Comparison of ENCODE assay signal across 18 mouse cellular contexts in genomic region chr1:193284228-193284779, GRCm38 (mm10). TPM values are rescaled to one million over a fixed set of nuclear protein-coding genes. Genes with fewer than 3 reads are reported as not detected.
A peak's percentile ranks its signal among the peaks of the same experiment; 100 is the strongest.
DNase-seq lines count a peak whose midpoint lies in the region; ATAC-seq and TF ChIP-seq lines count a peak whose summit lies in the region.
"Had no signal": no experiment of that assay in that cellular context is flagged by ENCODE, and none has a peak within 500 bp of the region (broad histone marks: within the 10 kb centered on the region; RNA-seq: fewer than 3 reads in every experiment).

No protein-coding gene starts in this region.

- ATAC-seq in hindbrain, embryonic 14.5 days (ENCODE audit: low FRiP score), result peak; percentile 51
- ATAC-seq in midbrain, embryonic 14.5 days (ENCODE audit: low FRiP score, low TSS enrichment), result no peak
- ATAC-seq in intestine, postnatal 0 days, result peak; percentile 26; the same call in 1 of the 2 replicates
- ATAC-seq: forebrain, embryonic 15.5 days; lung, postnatal 0 days had no signal

- WGBS in hindbrain, embryonic 14.5 days, result 66% methylated on average over 7 of the region's 7 CpGs
- WGBS in hindbrain, embryonic 10.5 days, result 90% methylated on average over 7 of the region's 7 CpGs
- WGBS in midbrain, embryonic 14.5 days, result 68% methylated on average over 7 of the region's 7 CpGs
- WGBS in midbrain, embryonic 10.5 days, result 92% methylated on average over 7 of the region's 7 CpGs
- WGBS in intestine, postnatal 0 days, result 47% methylated on average over 7 of the region's 7 CpGs

- H3K27me3 ChIP-seq in hindbrain, embryonic 14.5 days (ENCODE audit: control insufficient read depth, insufficient read depth, low read length), result no peaks in the 10 kb centered on the region
- no peaks in the 10 kb centered on the region for H3K27me3 ChIP-seq in hindbrain, embryonic 10.5 days (ENCODE audit: insufficient read depth, poor library complexity, severe bottlenecking)
- no peaks in the 10 kb centered on the region for H3K27me3 ChIP-seq in midbrain, embryonic 14.5 days (ENCODE audit: control insufficient read depth, insufficient read depth, low read length)
- no peaks in the 10 kb centered on the region for H3K27me3 ChIP-seq in midbrain, embryonic 10.5 days (ENCODE audit: low read depth, poor library complexity, severe bottlenecking)
- no peaks in the 10 kb centered on the region for H3K27me3 ChIP-seq in intestine, postnatal 0 days (replicated peaks; ENCODE audit: control insufficient read depth, insufficient read depth, low read length)
- H3K27me3 ChIP-seq: forebrain, embryonic 15.5 days; liver, embryonic 15.5 days had no signal

- no peaks in the 10 kb centered on the region for H3K9me3 ChIP-seq in hindbrain, embryonic 14.5 days (ENCODE audit: control insufficient read depth, low read length)
- no peaks in the 10 kb centered on the region for H3K9me3 ChIP-seq in hindbrain, embryonic 10.5 days
- no peaks in the 10 kb centered on the region for H3K9me3 ChIP-seq in midbrain, embryonic 14.5 days (ENCODE audit: control insufficient read depth, low read length)
- H3K9me3 ChIP-seq in midbrain, embryonic 10.5 days (replicated peaks), result no peaks in the 10 kb centered on the region
- no peaks in the 10 kb centered on the region for H3K9me3 ChIP-seq in intestine, postnatal 0 days (ENCODE audit: control insufficient read depth)
- H3K9me3 ChIP-seq: forebrain, embryonic 15.5 days; liver, embryonic 15.5 days had no signal

- H3K4me2 ChIP-seq in hindbrain, embryonic 14.5 days (replicated peaks), result no peak overlapping the region
- no peak overlapping the region for H3K4me2 ChIP-seq in midbrain, embryonic 14.5 days (ENCODE audit: low read length)
- no peak overlapping the region for H3K4me2 ChIP-seq in intestine, postnatal 0 days (replicated peaks; ENCODE audit: low read depth)
- H3K4me2 ChIP-seq: forebrain, embryonic 15.5 days; liver, embryonic 15.5 days had no signal

- H3K36me3 ChIP-seq in hindbrain, embryonic 14.5 days (replicated peaks; ENCODE audit: control insufficient read depth, insufficient read depth), result no peaks in the 10 kb centered on the region
- no peaks in the 10 kb centered on the region for H3K36me3 ChIP-seq in hindbrain, embryonic 10.5 days
- H3K36me3 ChIP-seq in midbrain, embryonic 14.5 days (ENCODE audit: control insufficient read depth, insufficient read depth, low read length), result no peaks in the 10 kb centered on the region
- no peaks in the 10 kb centered on the region for H3K36me3 ChIP-seq in midbrain, embryonic 10.5 days
- H3K36me3 ChIP-seq in intestine, postnatal 0 days (ENCODE audit: control insufficient read depth, insufficient read depth), result no peaks in the 10 kb centered on the region
- H3K36me3 ChIP-seq: forebrain, embryonic 15.5 days; liver, embryonic 15.5 days had no signal

- H3K27ac ChIP-seq in hindbrain, embryonic 14.5 days, result no peak overlapping the region
- no peak overlapping the region for H3K27ac ChIP-seq in hindbrain, embryonic 10.5 days
- H3K27ac ChIP-seq in midbrain, embryonic 14.5 days (replicated peaks; ENCODE audit: low read depth, low read length), result no peak overlapping the region
- H3K27ac ChIP-seq in midbrain, embryonic 10.5 days (replicated peaks), result no peak overlapping the region
- no peak overlapping the region for H3K27ac ChIP-seq in intestine, postnatal 0 days (ENCODE audit: low read depth, low read length)
- H3K27ac ChIP-seq: forebrain, embryonic 15.5 days; liver, embryonic 15.5 days had no signal

- no peak overlapping the region for H3K4me3 ChIP-seq in hindbrain, embryonic 14.5 days (replicated peaks; ENCODE audit: low read length)
- no peak overlapping the region for H3K4me3 ChIP-seq in hindbrain, embryonic 10.5 days
- H3K4me3 ChIP-seq in midbrain, embryonic 14.5 days (replicated peaks; ENCODE audit: low read depth, low read length), result no peak overlapping the region
- H3K4me3 ChIP-seq in midbrain, embryonic 10.5 days, result no peak overlapping the region
- no peak overlapping the region for H3K4me3 ChIP-seq in intestine, postnatal 0 days (ENCODE audit: low read depth, low read length)
- H3K4me3 ChIP-seq: forebrain, embryonic 15.5 days; liver, embryonic 15.5 days had no signal

- no peaks in the 10 kb centered on the region for H3K4me1 ChIP-seq in hindbrain, embryonic 14.5 days (replicated peaks; ENCODE audit: control insufficient read depth, insufficient read depth, low read length)
- no peaks in the 10 kb centered on the region for H3K4me1 ChIP-seq in hindbrain, embryonic 10.5 days (replicated peaks)
- no peaks in the 10 kb centered on the region for H3K4me1 ChIP-seq in midbrain, embryonic 14.5 days (ENCODE audit: control insufficient read depth, insufficient read depth, low read length)
- no peaks in the 10 kb centered on the region for H3K4me1 ChIP-seq in midbrain, embryonic 10.5 days
- no peaks in the 10 kb centered on the region for H3K4me1 ChIP-seq in intestine, postnatal 0 days (replicated peaks; ENCODE audit: control insufficient read depth, insufficient read depth, low read length)
- H3K4me1 ChIP-seq: forebrain, embryonic 15.5 days had no signal

- peak; percentile 57 for DNase-seq in hindbrain, embryonic 14.5 days (ENCODE audit: low spot score)
- no peak for DNase-seq in hindbrain, embryonic 10.5 days (ENCODE audit: low spot score)
- DNase-seq in midbrain, embryonic 14.5 days, result peak; percentile 33
- DNase-seq in midbrain, embryonic 10.5 days (ENCODE audit: low spot score), result no peak
- DNase-seq in right cerebral cortex, postnatal 14 days, result no peak
- DNase-seq in adrenal gland, adult 8-10 months, result no peak
- DNase-seq: B cell, adult 2 months; cerebellum, adult 9-11 months; gastrocnemius, postnatal 25 days; kidney, adult 9 months; kidney, postnatal 25 days; right cerebral cortex, postnatal 25 days; thymus, postnatal 4 days had no signal

- H3K9ac ChIP-seq in hindbrain, embryonic 14.5 days, result no peak overlapping the region
- no peak overlapping the region for H3K9ac ChIP-seq in midbrain, embryonic 14.5 days (replicated peaks; ENCODE audit: low read length)
- H3K9ac ChIP-seq in intestine, postnatal 0 days (ENCODE audit: low read depth, low read length), result no peak overlapping the region
- H3K9ac ChIP-seq: forebrain, embryonic 15.5 days; liver, embryonic 15.5 days had no signal

- TF ChIP-seq CTCF in intestine, postnatal 0 days (IDR thresholded peaks at IDR 0.05; ENCODE audit: low read depth), result no peak

RNA-seq across cellular contexts. Expression of gene G0s2, which starts 11.3 kb away (rescaled TPM):
- 6.5 and 9.6 TPM in 2 replicates for polyA plus RNA-seq in hindbrain, embryonic 14.5 days (2014; fragmentation: Nextera tagmentation; extraction: Ambion mirVana)
- 5.6 and 7.6 TPM in 2 replicates for polyA plus RNA-seq in hindbrain, embryonic 10.5 days (2016; fragmentation: Nextera tagmentation; extraction: Ambion mirVana)
- polyA plus RNA-seq in midbrain, embryonic 14.5 days (2014; fragmentation: Nextera tagmentation; extraction: Ambion mirVana), result 5.7 and 7.4 TPM in 2 replicates
- 9.0 and 10.3 TPM in 2 replicates for polyA plus RNA-seq in midbrain, embryonic 10.5 days (2016; fragmentation: Nextera tagmentation; extraction: Ambion mirVana)
- 10.1 and 11.7 TPM in 2 replicates for polyA plus RNA-seq in intestine, postnatal 0 days (2015; fragmentation: Nextera tagmentation; extraction: Ambion mirVana)
- total RNA-seq in adrenal gland, adult 8-10 months (2022), result 10 to 100 TPM; 48.8 to 85.1 (median 74.4) TPM

RNA-seq across cellular contexts. Expression of gene Hsd11b1, which starts 20.4 kb away (rescaled TPM):
- polyA plus RNA-seq in hindbrain, embryonic 14.5 days (2014; fragmentation: Nextera tagmentation; extraction: Ambion mirVana), result not detected in 2 replicates
- polyA plus RNA-seq in hindbrain, embryonic 10.5 days (2016; fragmentation: Nextera tagmentation; extraction: Ambion mirVana), result not detected in 2 replicates
- 0.22 TPM in 1 of 2 replicates, not detected in the other for polyA plus RNA-seq in midbrain, embryonic 14.5 days (2014; fragmentation: Nextera tagmentation; extraction: Ambion mirVana)
- 0.09 TPM in 1 of 2 replicates, not detected in the other for polyA plus RNA-seq in midbrain, embryonic 10.5 days (2016; fragmentation: Nextera tagmentation; extraction: Ambion mirVana)
- 2.7 and 3.2 TPM in 2 replicates for polyA plus RNA-seq in intestine, postnatal 0 days (2015; fragmentation: Nextera tagmentation; extraction: Ambion mirVana)
- total RNA-seq in adrenal gland, adult 8-10 months (2022), result 10 to 100 TPM; 58.1 to 94.0 (median 71.6) TPM
- polyA plus RNA-seq: embryonic facial prominence, embryonic 11.5 days had no signal

Comparison
In these comparisons a context has a peak if more than half of its experiments do, and no peak if none do; other contexts are left out.
1. DNase-seq: peak in hindbrain, embryonic 14.5 days (single experiment) and midbrain, embryonic 14.5 days (single experiment); none in hindbrain, embryonic 10.5 days (single experiment), midbrain, embryonic 10.5 days (single experiment), right cerebral cortex, postnatal 14 days (single experiment) and adrenal gland, adult 8-10 months (single experiment).